Mouse (Mus musculus): Measurements from ENCODE around the gene Btc. TPM values are rescaled to one million over a fixed set of nuclear protein-coding genes. Genes with fewer than 3 reads are reported as not detected.

The Btc gene
- polyA plus RNA-seq, 1 experiment from 2014 or later, result 1.1 TPM

DNA sequence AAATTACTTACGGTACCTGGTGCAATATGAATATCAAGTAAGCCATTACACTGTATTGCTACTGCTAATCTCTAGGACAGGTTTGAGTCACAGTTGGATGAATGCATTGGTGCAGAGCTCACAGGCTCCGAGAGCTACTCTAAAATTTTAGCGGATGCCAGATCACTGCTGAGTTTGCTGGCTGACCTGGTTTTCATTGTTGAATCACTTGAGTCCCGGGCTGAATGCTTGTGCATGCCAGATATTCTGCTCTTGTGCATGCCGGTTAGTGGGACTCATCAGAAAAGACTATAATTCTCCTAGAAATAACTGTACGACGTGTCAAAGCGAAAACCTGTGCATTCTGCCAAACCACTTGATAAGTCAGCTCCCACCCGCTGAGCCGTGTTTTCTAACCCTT, 35.9 kb downstream of the Btc start:
- ATAC-seq (ENCODE audit: insufficient number of reproducible peaks, insufficient read depth, low FRiP score, low TSS enrichment), result no peak
- 84% methylated on average over 10 of the region's 10 CpGs for WGBS
- H3K4me2 ChIP-seq (replicated peaks), result no peak overlapping the region
- no peaks in the 10 kb centered on the region for H3K27me3 ChIP-seq
- no peaks in the 10 kb centered on the region for H3K9me3 ChIP-seq
- no peak overlapping the region for H3K27ac ChIP-seq
- no peak overlapping the region for H3K4me3 ChIP-seq
- H3K36me3 ChIP-seq, result no peaks in the 10 kb centered on the region
- no peak overlapping the region for H3K9ac ChIP-seq
- H3K4me1 ChIP-seq, result no peaks in the 10 kb centered on the region

GRCm38 (mm10) chr5:91363274-91363991, 39.4 kb downstream of the Btc start:
- Histone ChIP-seq H3K9me3 (no peaks in the 10 kb centered on the region), H3K27me3 (no peaks in the 10 kb centered on the region), H3K27ac (no peak overlapping the region), H3K4me2 (replicated peaks) (no peak overlapping the region), H3K4me3 (no peak overlapping the region), H3K4me1 (no peaks in the 10 kb centered on the region), H3K9ac (no peak overlapping the region), H3K36me3 (no peaks in the 10 kb centered on the region)
- ATAC-seq (ENCODE audit: insufficient number of reproducible peaks, insufficient read depth, low FRiP score, low TSS enrichment), result no peak
- 88% methylated on average over 6 of the region's 6 CpGs for WGBS

DNA sequence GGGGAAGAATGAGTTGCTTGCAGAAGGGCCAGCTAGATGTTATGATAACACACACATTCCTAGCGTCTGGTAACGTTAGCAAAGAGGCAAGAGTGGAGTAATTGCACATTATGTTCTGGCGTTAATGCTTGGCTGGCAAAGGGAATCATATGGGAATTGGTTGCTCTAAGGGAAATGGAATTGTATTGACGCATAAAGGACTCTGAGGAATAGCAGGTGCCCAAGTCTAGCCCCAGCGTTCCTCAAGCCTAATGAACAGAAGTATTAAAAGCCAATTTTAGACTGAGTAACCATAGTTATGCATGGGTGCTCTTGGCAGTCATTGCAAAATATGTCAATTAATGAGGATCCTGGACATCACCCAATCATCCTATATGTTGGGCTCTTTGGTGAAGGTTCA, 50.1 kb downstream of the Btc start:
- 59% methylated on average over 5 of the region's 5 CpGs for WGBS
- no peaks in the 10 kb centered on the region for H3K36me3 ChIP-seq
- ATAC-seq (ENCODE audit: insufficient number of reproducible peaks, insufficient read depth, low FRiP score, low TSS enrichment), result no peak
- H3K9me3 ChIP-seq, result no peaks in the 10 kb centered on the region
- H3K4me3 ChIP-seq, result no peak overlapping the region
- H3K4me2 ChIP-seq (replicated peaks), result no peak overlapping the region
- H3K9ac ChIP-seq, result no peak overlapping the region
- H3K27ac ChIP-seq, result no peak overlapping the region
- no peaks in the 10 kb centered on the region for H3K27me3 ChIP-seq
- no peaks in the 10 kb centered on the region for H3K4me1 ChIP-seq

DNA sequence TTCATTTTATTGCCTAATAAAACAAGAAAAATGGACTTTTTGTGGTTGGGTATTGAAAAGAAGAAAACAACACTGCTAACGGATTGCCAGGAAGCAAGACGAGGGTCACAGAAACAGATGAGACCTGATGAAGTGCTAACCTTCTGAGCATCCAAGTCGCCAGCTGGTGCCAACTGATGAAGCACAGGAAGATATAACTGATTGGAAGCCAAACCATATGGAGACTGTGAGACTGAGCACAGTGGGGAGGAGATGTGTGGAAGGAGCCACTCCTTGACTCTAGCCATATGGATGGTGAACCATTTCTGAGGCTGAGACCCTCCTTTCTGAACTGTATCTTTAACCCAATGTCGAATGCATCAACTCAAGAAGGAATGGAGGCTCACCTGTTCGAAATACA, 57.1 kb downstream of the Btc start:
- 79% methylated on average over 5 of the region's 5 CpGs for WGBS
- no peak overlapping the region for H3K4me3 ChIP-seq
- ATAC-seq (ENCODE audit: insufficient number of reproducible peaks, insufficient read depth, low FRiP score, low TSS enrichment), result no peak
- H3K36me3 ChIP-seq, result no peaks in the 10 kb centered on the region
- H3K27ac ChIP-seq, result no peak overlapping the region
- no peak overlapping the region for H3K4me2 ChIP-seq (replicated peaks)
- no peaks in the 10 kb centered on the region for H3K9me3 ChIP-seq
- H3K4me1 ChIP-seq, result no peaks in the 10 kb centered on the region
- H3K27me3 ChIP-seq, result no peaks in the 10 kb centered on the region
- no peak overlapping the region for H3K9ac ChIP-seq

DNA sequence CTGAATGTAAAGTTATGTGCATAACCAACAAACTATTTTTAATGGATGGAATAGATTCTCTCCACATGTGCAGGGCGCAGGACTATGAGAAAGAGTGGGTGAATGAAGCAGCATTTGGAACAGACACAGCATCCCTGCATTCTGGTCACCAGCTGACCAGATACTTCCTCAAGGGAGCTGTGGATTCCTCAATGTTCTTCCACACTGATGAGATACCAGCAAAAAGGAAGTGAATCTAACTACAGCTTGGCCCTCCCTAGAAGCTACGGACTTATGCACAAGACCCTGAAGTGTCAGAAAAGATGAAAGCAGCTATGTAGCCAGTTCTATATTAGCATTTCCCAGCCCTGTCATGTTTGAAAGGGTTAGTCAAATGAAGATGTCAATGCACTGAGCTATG, 57.7 kb downstream of the Btc start:
- no peak overlapping the region for H3K9ac ChIP-seq
- H3K36me3 ChIP-seq, result no peaks in the 10 kb centered on the region
- no peak overlapping the region for H3K4me2 ChIP-seq (replicated peaks)
- WGBS, result 83% methylated on average over 2 of the region's 2 CpGs
- no peaks in the 10 kb centered on the region for H3K4me1 ChIP-seq
- H3K27me3 ChIP-seq, result no peaks in the 10 kb centered on the region
- no peak overlapping the region for H3K27ac ChIP-seq
- H3K4me3 ChIP-seq, result no peak overlapping the region
- no peaks in the 10 kb centered on the region for H3K9me3 ChIP-seq
- ATAC-seq (ENCODE audit: insufficient number of reproducible peaks, insufficient read depth, low FRiP score, low TSS enrichment), result no peak

- Histone ChIP-seq H3K36me3 (no peaks in the 10 kb centered on the region), H3K4me3 (no peak overlapping the region), H3K27me3 (no peaks in the 10 kb centered on the region), H3K9me3 (no peaks in the 10 kb centered on the region), H3K9ac (no peak overlapping the region), H3K4me1 (no peaks in the 10 kb centered on the region), H3K27ac (no peak overlapping the region), H3K4me2 (replicated peaks) (no peak overlapping the region)
- ATAC-seq (ENCODE audit: insufficient number of reproducible peaks, insufficient read depth, low FRiP score, low TSS enrichment), result no peak
- WGBS, result 75% methylated on average over 5 of the region's 5 CpGs
These were observed 60.6 kb downstream of the Btc start for GRCm38 (mm10) chr5:91341981-91342760.

DNA sequence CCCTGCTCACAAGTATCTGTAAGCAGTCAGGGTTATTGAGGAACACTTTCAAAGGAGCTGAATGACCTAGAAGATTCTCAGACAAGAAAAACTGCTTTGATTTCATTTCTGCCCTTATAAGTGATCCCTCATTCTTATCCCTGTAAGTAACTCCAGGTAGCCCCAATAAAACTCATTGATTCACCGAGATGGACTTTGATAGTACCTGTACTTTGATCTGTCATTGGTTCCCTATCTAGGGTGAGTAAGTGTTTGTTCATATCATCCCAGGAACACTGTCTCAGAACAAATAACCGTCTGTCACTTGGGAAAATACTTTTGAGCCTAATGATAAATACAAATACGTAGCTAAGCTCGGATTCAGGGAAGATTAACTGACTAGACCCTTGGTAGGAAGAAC, 68.6 kb downstream of the Btc start:
- Histone ChIP-seq H3K27me3 (no peaks in the 10 kb centered on the region), H3K9ac (no peak overlapping the region), H3K27ac (no peak overlapping the region), H3K4me3 (no peak overlapping the region), H3K4me2 (replicated peaks) (no peak overlapping the region), H3K9me3 (no peaks in the 10 kb centered on the region), H3K4me1 (no peaks in the 10 kb centered on the region), H3K36me3 (no peaks in the 10 kb centered on the region)
- ATAC-seq (ENCODE audit: insufficient number of reproducible peaks, insufficient read depth, low FRiP score, low TSS enrichment), result no peak
- 82% methylated on average over 4 of the region's 4 CpGs for WGBS

GRCm38 (mm10) chr5:91332079-91332865, 70.5 kb downstream of the Btc start:
- WGBS, result 72% methylated on average over 4 of the region's 4 CpGs
- no peak overlapping the region for H3K9ac ChIP-seq
- no peaks in the 10 kb centered on the region for H3K36me3 ChIP-seq
- no peak overlapping the region for H3K4me2 ChIP-seq (replicated peaks)
- H3K9me3 ChIP-seq, result no peaks in the 10 kb centered on the region
- no peak for ATAC-seq (ENCODE audit: insufficient number of reproducible peaks, insufficient read depth, low FRiP score, low TSS enrichment)
- no peaks in the 10 kb centered on the region for H3K4me1 ChIP-seq
- H3K27ac ChIP-seq, result no peak overlapping the region
- H3K4me3 ChIP-seq, result no peak overlapping the region
- no peaks in the 10 kb centered on the region for H3K27me3 ChIP-seq

GRCm38 (mm10) chr5:91321840-91322239, 81.0 kb downstream of the Btc start:
- Histone ChIP-seq H3K9ac (no peak overlapping the region), H3K36me3 (no peaks in the 10 kb centered on the region), H3K4me3 (no peak overlapping the region), H3K27me3 (no peaks in the 10 kb centered on the region), H3K4me1 (no peaks in the 10 kb centered on the region), H3K4me2 (replicated peaks) (no peak overlapping the region), H3K9me3 (no peaks in the 10 kb centered on the region), H3K27ac (no peak overlapping the region)
- 70% methylated on average over 1 of the region's 1 CpGs for WGBS
- ATAC-seq (ENCODE audit: insufficient number of reproducible peaks, insufficient read depth, low FRiP score, low TSS enrichment), result no peak

GRCm38 (mm10) chr5:91320348-91320747, 82.4 kb downstream of the Btc start:
- Histone ChIP-seq H3K27ac (no peak overlapping the region), H3K9ac (no peak overlapping the region), H3K27me3 (no peaks in the 10 kb centered on the region), H3K4me3 (no peak overlapping the region), H3K9me3 (no peaks in the 10 kb centered on the region), H3K4me2 (replicated peaks) (no peak overlapping the region), H3K36me3 (no peaks in the 10 kb centered on the region), H3K4me1 (no peaks in the 10 kb centered on the region)
- ATAC-seq (ENCODE audit: insufficient number of reproducible peaks, insufficient read depth, low FRiP score, low TSS enrichment), result no peak
- WGBS, result 88% methylated on average over 4 of the region's 4 CpGs

- Histone ChIP-seq H3K27ac (no peak overlapping the region), H3K4me2 (replicated peaks) (no peak overlapping the region), H3K9me3 (no peaks in the 10 kb centered on the region), H3K4me3 (no peak overlapping the region), H3K27me3 (no peaks in the 10 kb centered on the region), H3K9ac (no peak overlapping the region), H3K4me1 (no peaks in the 10 kb centered on the region), H3K36me3 (no peaks in the 10 kb centered on the region)
- no peak for ATAC-seq (ENCODE audit: insufficient number of reproducible peaks, insufficient read depth, low FRiP score, low TSS enrichment)
- 94% methylated on average over 4 of the region's 4 CpGs for WGBS
These were observed 88.8 kb downstream of the Btc start for GRCm38 (mm10) chr5:91313971-91314370.

DNA sequence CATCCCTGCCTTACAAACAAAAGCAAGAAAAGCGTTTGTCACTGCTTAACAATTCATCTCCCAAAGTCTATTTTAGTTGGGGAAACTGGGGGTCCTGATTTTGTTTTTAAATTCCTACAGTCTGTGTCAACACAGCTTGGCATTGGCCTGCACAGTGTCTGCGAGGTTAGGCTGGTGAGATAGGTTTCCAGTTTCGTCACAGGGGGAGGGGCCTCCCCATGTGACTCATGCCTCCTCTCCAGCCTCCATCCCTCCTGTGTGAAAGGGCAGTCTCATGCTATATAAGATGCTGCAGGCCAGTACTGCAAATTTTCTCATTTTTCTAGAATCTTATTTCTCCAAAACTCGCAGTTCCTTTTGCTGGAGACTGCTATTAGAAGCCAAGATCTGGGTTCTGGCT, 91.0 kb downstream of the Btc start:
- Histone ChIP-seq H3K4me2 (replicated peaks) (no peak overlapping the region), H3K36me3 (no peaks in the 10 kb centered on the region), H3K27me3 (no peaks in the 10 kb centered on the region), H3K4me3 (no peak overlapping the region), H3K9me3 (no peaks in the 10 kb centered on the region), H3K4me1 (no peaks in the 10 kb centered on the region), H3K9ac (no peak overlapping the region), H3K27ac (no peak overlapping the region)
- 34% methylated on average over 4 of the region's 4 CpGs for WGBS
- ATAC-seq (ENCODE audit: insufficient number of reproducible peaks, insufficient read depth, low FRiP score, low TSS enrichment), result no peak
